Mouse (Mus musculus): Measurements from ENCODE around the gene Naa16. TPM values are rescaled to one million over a fixed set of nuclear protein-coding genes. Genes with fewer than 3 reads are reported as not detected.

Naa16 gene
- polyA plus RNA-seq, 1 experiment: 0.28 TPM

DNA sequence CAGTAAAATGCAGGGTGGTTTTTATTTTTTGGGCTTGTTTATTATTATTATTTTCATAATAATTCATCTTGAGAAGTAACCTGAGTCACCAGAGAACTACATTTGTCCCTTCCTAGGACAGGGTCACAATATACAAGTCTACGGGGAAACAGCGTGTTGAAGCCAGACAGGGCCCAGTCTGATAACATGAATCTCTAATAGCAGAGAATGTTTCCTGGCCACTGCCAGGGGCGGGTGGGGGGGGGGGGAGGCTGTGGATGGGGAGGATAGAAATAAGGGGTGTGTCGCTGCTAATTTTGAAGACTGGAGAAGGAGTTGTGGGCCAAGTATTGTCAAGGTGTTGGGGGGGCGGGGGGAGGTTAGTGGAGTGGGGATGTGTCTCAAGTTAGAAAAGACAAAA, 82.7 kb downstream of the Naa16 start:
- Histone ChIP-seq H3K36me3 (ENCODE audit: control insufficient read depth, insufficient read depth, low read length) (no peaks in the 10 kb centered on the region), H3K27ac (ENCODE audit: insufficient read depth, low read depth, low read length) (no peak overlapping the region), H3K4me3 (ENCODE audit: low read depth, low read length) (no peak overlapping the region), H3K4me1 (ENCODE audit: control insufficient read depth, insufficient read depth, insufficient read length, low read length) (no peaks in the 10 kb centered on the region), H3K27me3 (ENCODE audit: control insufficient read depth, insufficient read depth, low read length) (no peaks in the 10 kb centered on the region)
- WGBS: 84% methylated on average over 5 of the region's 5 CpGs
- TF ChIP-seq CTCF (IDR thresholded peaks at IDR 0.05; ENCODE audit: extremely low read depth, insufficient read length, insufficient replicate concordance, low read depth, low read length) (no peak), POLR2A (IDR thresholded peaks at IDR 0.05; ENCODE audit: low read depth, low read length) (no peak)

- no peaks in the 10 kb centered on the region for H3K36me3 ChIP-seq (ENCODE audit: control insufficient read depth, insufficient read depth, low read length)
- no peaks in the 10 kb centered on the region for H3K27me3 ChIP-seq (ENCODE audit: control insufficient read depth, insufficient read depth, low read length)
- 87% methylated on average over 7 of the region's 7 CpGs for WGBS
- no peak overlapping the region for H3K4me3 ChIP-seq (ENCODE audit: low read depth, low read length)
- no peak overlapping the region for H3K27ac ChIP-seq (ENCODE audit: insufficient read depth, low read depth, low read length)
- H3K4me1 ChIP-seq (ENCODE audit: control insufficient read depth, insufficient read depth, insufficient read length, low read length): no peaks in the 10 kb centered on the region
- no peak for TF ChIP-seq CTCF (IDR thresholded peaks at IDR 0.05; ENCODE audit: extremely low read depth, insufficient read length, insufficient replicate concordance, low read depth, low read length)
- TF ChIP-seq POLR2A (IDR thresholded peaks at IDR 0.05; ENCODE audit: low read depth, low read length): no peak
These were observed 83.4 kb downstream of the Naa16 start for GRCm38 (mm10) chr14:79307138-79307537.

- H3K27ac ChIP-seq (ENCODE audit: insufficient read depth, low read depth, low read length): no peak overlapping the region
- H3K27me3 ChIP-seq (ENCODE audit: control insufficient read depth, insufficient read depth, low read length): 0 out of 2 replicates have a peak, but pooled peaks cover 5% of the 10 kb centered on the region
- H3K36me3 ChIP-seq (ENCODE audit: control insufficient read depth, insufficient read depth, low read length): no peaks in the 10 kb centered on the region
- H3K4me3 ChIP-seq (ENCODE audit: low read depth, low read length): no peak overlapping the region
- WGBS: 88% methylated on average over 6 of the region's 6 CpGs
- peaks cover 13% of the 10 kb centered on the region for H3K4me1 ChIP-seq (ENCODE audit: control insufficient read depth, insufficient read depth, insufficient read length, low read length)
- TF ChIP-seq POLR2A (IDR thresholded peaks at IDR 0.05; ENCODE audit: low read depth, low read length) (no peak), CTCF (IDR thresholded peaks at IDR 0.05; ENCODE audit: extremely low read depth, insufficient read length, insufficient replicate concordance, low read depth, low read length) (no peak)
These were observed 85.6 kb downstream of the Naa16 start for GRCm38 (mm10) chr14:79304873-79305464.

DNA sequence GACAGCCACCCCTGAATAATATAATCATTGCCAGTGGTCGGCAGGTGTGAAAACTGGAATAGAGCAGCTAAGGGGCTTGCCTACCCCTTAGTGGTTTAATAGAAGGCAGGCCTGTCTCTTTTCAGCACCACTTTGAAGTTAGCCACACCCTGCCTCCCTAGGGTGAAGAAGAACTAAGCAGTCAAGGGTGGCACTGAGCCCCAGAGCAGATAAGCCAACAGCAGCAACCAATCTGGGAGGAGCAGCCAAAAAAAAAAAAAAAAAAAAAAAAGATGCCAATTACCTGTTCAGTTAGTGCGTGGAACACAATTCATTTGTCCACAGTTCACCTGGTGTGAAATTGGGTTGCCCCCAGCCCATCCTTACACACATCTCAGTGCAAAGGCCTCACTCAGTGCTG, 87.4 kb downstream of the Naa16 start:
- no peak for TF ChIP-seq POLR2A (IDR thresholded peaks at IDR 0.05; ENCODE audit: low read depth, low read length)
- no peak for TF ChIP-seq CTCF (IDR thresholded peaks at IDR 0.05; ENCODE audit: extremely low read depth, insufficient read length, insufficient replicate concordance, low read depth, low read length)
- Histone ChIP-seq H3K27ac (ENCODE audit: insufficient read depth, low read depth, low read length) (no peak overlapping the region), H3K27me3 (ENCODE audit: control insufficient read depth, insufficient read depth, low read length) (0 out of 2 replicates have a peak, but pooled peaks cover 5% of the 10 kb centered on the region), H3K4me3 (ENCODE audit: low read depth, low read length) (no peak overlapping the region), H3K4me1 (ENCODE audit: control insufficient read depth, insufficient read depth, insufficient read length, low read length) (peaks cover 13% of the 10 kb centered on the region), H3K36me3 (ENCODE audit: control insufficient read depth, insufficient read depth, low read length) (no peaks in the 10 kb centered on the region)
- WGBS: 74% methylated on average over 2 of the region's 2 CpGs

GRCm38 (mm10) chr14:79301466-79301875, 89.1 kb downstream of the Naa16 start, which contains the start of gene Rgcc:
Gene Rgcc, minus strand, starts transcription at chr14:79301645.
- Histone ChIP-seq H3K27me3 (ENCODE audit: control insufficient read depth, insufficient read depth, low read length) (0 out of 2 replicates have a peak, but pooled peaks cover 5% of the 10 kb centered on the region), H3K4me3 (ENCODE audit: low read depth, low read length) (peak within 1 kb of the TSS; percentile 66), H3K27ac (ENCODE audit: insufficient read depth, low read depth, low read length) (0 out of 2 replicates have a peak within 1 kb of the TSS, but pooled peaks have one; percentile 5), H3K36me3 (ENCODE audit: control insufficient read depth, insufficient read depth, low read length) (no peaks in the 10 kb centered on the region), H3K4me1 (ENCODE audit: control insufficient read depth, insufficient read depth, insufficient read length, low read length) (peaks cover 13% of the 10 kb centered on the region)
- TF ChIP-seq POLR2A (IDR thresholded peaks at IDR 0.05; ENCODE audit: low read depth, low read length) (peak; percentile 78), CTCF (IDR thresholded peaks at IDR 0.05; ENCODE audit: extremely low read depth, insufficient read length, insufficient replicate concordance, low read depth, low read length) (peak; percentile 86)
- under 1% methylated on average over 34 of the region's 34 CpGs for WGBS

GRCm38 (mm10) chr14:79300641-79301350, 89.8 kb downstream of the Naa16 start:
- 0 out of 2 replicates have a peak, but pooled peaks cover 5% of the 10 kb centered on the region for H3K27me3 ChIP-seq (ENCODE audit: control insufficient read depth, insufficient read depth, low read length)
- H3K36me3 ChIP-seq (ENCODE audit: control insufficient read depth, insufficient read depth, low read length): no peaks in the 10 kb centered on the region
- 1% methylated on average over 52 of the region's 52 CpGs for WGBS
- H3K4me1 ChIP-seq (ENCODE audit: control insufficient read depth, insufficient read depth, insufficient read length, low read length): peaks cover 13% of the 10 kb centered on the region
- peak overlapping the region; percentile 66 for H3K4me3 ChIP-seq (ENCODE audit: low read depth, low read length)
- H3K27ac ChIP-seq (ENCODE audit: insufficient read depth, low read depth, low read length): 0 out of 2 replicates have a peak overlapping the region, but pooled peaks have one; percentile 5
- TF ChIP-seq POLR2A (IDR thresholded peaks at IDR 0.05; ENCODE audit: low read depth, low read length) (no peak), CTCF (IDR thresholded peaks at IDR 0.05; ENCODE audit: extremely low read depth, insufficient read length, insufficient replicate concordance, low read depth, low read length) (no peak)

GRCm38 (mm10) chr14:79299796-79300195, 90.8 kb downstream of the Naa16 start:
- H3K4me3 ChIP-seq (ENCODE audit: low read depth, low read length): peak overlapping the region; percentile 66; the same call in 1 of the 2 replicates
- H3K4me1 ChIP-seq (ENCODE audit: control insufficient read depth, insufficient read depth, insufficient read length, low read length): peaks cover 13% of the 10 kb centered on the region
- no peak overlapping the region for H3K27ac ChIP-seq (ENCODE audit: insufficient read depth, low read depth, low read length)
- no peaks in the 10 kb centered on the region for H3K36me3 ChIP-seq (ENCODE audit: control insufficient read depth, insufficient read depth, low read length)
- no peak for TF ChIP-seq CTCF (IDR thresholded peaks at IDR 0.05; ENCODE audit: extremely low read depth, insufficient read length, insufficient replicate concordance, low read depth, low read length)
- no peak for TF ChIP-seq POLR2A (IDR thresholded peaks at IDR 0.05; ENCODE audit: low read depth, low read length)
- H3K27me3 ChIP-seq (ENCODE audit: control insufficient read depth, insufficient read depth, low read length): 0 out of 2 replicates have a peak, but pooled peaks cover 5% of the 10 kb centered on the region
- WGBS: 23% methylated on average over 6 of the region's 6 CpGs
